Mouse (Mus musculus) neural tube, embryonic 10.5 days (tissue): ENCODE measurements around the gene Cdk1.

Source experiments
- DNase-seq: peaks from one replicate; pipeline ENCODE4 v3.0.0-alpha.2; 2017; ENCODE audit warnings: low spot score; ENCODE audit errors: extremely low spot score

The Cdk1 gene

DNA sequence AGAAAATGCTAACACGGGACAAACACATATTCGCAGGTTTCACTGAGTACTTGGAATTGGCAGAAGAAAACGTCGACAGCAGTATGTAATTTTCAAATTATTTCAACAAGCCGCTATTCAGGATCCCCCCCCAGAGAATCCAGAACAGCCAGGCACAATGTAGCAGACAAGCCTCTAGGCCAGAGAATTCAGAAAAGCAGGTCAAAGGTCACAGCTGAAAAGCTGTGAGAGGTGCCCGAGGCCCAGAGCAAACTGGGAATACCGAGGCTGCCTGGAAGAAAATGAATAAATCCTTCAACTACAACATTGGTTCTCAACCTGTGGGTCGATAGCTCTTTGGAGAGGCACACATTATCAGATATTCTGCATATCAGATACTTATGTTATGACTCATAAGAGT is 4.5 kb downstream of the Cdk1 start:
- DNase-seq = no peak

DNA sequence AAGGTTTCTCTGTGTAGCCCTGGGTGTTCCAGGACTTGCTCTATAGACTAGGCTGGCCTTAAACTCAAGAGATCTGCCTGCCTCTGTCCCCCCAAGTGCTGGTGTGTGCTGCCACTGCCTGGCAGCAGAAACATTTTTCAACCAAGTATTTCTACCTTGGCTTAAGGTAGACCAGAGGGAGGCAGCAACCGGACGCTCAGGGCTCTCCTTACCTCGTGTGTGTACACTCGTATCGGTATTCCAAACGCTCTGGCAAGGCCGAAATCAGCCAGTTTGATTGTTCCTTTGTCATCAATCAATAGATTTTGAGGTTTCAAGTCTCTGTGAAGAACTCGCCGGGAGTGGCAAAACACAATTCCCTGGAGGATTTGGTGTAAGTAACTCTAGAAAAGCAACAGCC is 10.4 kb downstream of the Cdk1 start:
- no peak for DNase-seq

DNA sequence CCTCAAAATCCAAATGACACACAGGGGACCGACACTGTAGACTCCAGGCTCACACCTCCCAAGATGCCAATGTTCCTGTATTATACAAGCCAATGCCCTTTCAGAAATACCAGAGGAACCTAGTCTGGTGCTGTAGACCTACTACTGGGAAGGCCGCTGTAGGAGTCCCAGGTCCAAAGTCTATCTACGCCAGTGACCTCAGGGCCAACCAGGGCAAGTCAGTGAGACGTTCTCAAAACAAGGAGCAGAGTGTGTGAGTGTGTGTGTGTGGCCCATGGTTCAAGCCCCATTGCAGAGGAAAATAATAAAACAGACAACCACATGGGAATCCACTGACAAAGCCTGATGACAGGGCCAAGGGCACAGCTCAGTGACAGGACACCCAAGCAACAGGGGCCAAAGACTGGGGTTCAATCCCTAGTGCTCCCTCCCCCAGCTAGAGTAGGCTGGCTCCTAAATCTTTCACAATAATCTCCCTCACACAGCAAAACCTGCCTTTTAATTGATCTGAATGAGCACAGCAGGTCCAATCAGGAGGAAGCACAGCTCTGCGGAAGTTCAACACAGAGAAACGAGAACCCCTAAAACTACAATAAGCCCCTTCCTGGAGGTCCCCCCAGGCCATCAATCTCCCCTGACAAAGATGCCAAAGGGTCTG is 11.0 kb downstream of the Cdk1 start:
- no peak for DNase-seq

DNA sequence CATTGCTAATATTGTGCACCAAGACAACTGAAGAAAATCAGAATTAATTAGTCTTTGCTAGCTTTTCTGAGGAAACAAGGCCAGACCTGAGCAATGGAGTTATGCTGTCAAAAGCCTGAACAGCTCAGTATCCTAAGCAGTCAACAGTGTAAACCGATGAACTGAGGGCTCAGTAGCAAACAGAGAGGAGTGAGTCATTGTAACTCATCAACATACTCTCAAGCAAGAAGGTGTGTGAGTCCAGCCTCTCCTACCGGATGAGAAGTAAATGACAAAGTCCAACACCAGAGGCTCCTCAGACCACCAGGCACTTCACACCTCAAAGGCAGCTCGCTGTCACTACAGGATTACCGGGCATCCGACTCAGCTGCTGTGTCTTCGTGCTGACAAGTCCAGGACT is 12.7 kb downstream of the Cdk1 start:
- DNase-seq = no peak

DNA sequence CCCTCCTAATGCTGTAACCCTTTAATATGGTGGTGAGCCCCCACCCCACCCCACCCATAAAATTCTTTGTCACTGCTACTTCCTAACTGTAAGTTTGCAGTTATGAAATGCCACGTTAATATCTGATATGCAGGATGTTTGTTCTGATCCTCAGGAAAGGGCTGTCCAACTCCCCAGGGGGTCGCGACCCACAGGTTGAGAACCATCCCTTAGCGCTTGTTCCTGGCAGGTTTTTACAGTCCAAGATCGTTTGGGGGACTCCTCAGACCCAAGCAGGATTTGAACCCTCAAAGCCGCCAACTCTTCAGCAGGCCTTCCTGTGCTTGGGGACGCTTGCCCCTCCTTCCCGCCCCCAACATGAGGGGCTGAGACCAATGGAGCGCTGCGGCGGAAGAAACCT is 16.5 kb downstream of the Cdk1 start:
- no peak for DNase-seq

DNA sequence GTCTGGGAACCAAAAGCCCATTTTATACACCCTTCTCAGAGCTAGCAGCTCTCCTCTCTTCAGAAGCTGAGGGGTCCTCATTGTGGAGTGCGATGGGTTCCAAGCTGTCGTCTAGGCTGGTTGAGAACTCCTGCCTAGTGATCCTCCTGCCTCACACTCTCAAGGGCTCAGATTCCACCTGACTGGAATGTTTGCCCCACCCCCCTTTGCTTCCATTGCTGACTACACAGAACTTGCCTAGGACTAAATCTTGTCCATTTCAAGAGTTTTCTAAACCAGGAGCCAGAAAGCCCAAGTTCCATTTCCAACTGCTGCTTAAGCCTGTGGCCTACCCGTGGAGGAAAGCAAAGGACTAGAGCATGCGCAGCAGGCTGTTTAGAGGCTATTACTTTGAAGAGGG is 17.1 kb downstream of the Cdk1 start:
- DNase-seq = no peak

DNA sequence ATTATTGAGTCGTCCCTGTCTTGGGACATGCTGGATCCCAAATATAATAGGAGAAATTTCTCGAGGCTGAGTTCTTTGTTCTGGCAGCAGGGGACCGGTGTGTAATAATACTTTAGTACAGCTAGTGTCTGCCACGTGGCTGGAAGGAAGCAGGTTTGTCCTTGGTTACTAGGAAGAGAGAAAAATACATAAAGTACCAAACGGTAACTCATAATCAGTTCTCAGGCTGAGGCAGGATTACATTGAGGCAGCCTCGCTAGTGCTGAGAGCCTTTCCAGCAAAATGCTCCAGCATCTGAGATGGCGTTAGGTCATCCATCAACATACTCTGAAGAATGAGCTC is 17.6 kb downstream of the Cdk1 start:
- no peak for DNase-seq

DNA sequence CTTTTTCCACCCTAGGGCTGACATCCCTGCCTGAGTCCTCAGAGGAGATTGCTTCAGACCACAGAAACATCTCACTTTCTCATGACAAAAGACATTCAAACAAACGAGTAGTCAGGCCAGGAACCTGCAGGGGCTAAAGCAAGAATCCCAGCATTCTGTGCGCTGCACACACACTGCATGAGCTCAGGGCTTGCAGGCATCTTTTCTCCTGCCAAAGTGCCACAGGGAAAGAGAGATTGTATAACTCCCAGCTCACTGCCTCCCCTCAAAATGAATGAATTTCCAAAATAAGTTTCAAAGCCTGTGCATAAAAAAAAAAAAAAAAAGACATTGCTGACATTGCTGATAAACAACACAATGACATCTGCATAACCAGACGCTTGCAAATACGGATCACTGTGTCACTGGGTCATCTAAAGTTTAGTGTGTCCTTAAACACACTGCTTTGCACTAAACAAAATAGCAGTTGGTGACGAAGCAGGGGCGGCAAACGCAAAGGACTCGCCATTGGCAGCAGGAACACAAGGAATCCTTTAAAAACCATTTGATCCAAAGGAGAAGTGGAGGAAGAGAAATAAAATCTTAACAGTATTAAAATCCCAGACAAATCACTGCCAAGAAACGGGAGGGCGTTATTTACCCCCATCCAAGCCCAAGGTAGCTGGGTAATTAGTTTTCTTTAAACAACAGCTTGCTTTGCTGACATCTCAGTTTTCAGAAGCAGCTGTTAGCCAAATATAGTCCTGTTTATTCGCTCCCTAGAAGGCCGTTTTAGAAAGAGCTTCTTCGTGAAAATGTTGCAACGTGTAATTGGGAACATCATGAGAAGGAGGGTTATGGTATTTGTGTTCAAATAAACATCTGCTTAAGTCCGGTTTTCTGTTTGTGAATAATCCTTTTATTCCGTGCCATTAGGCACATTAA is 18.2 kb downstream of the Cdk1 start:
- DNase-seq = no peak

DNA sequence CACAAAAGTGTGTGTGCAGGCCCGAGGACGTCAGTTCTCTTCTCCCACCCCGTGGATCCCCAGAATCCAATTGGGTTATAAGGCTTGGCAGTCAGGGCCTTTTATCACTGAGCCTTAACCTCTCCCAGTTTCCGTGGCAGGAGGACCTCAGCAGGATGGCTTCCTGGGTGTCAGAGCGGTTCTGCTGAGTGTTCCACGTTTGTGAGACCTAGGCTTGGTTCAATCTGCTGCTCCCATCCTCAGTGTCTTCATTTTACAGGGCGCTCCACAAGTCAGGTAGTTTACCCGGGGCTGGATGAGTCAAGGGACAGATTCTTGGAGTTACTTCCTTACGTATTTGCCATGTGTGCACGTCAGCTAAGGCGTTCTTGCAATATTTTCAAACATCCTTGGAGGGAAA is 19.5 kb downstream of the Cdk1 start:
- no peak for DNase-seq

DNA sequence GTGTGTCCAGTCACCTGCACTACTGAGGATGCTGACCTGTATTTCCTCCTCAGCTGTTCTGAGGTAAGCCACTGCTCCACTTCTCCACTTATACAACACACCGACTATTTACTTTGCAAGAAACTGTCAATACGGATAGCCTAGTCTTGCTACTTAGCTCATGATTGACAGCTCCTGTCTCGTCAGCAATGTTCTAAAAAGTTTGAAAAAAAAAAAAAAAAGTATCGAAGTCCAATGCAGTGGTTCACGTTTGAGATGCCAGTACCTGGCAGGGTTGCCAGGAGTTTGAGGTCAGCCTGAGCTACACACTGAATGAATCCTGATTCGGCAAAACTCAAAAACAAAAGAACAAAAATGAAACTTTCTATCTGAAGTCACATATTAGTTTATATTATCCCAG is 21.5 kb downstream of the Cdk1 start:
- no peak for DNase-seq

DNA sequence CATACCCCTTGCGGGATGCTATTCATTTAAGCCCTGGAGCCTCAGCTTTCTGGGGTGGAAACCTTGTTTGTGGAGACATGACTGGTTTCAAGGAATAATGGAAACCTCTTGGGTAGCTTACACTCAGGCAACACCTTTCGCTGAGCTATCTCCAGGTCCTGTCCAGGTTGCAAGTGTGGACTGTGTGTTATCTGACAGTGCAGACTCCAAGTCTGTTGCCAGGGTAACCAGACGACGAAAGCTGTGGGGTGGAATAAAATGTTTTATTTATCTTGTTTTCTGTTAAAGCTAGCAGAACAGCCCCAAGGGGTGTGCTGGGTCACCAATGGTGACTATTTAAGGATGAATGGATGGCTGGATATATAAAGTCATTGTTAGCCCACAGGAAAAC is 24.1 kb downstream of the Cdk1 start:
- no peak for DNase-seq

DNA sequence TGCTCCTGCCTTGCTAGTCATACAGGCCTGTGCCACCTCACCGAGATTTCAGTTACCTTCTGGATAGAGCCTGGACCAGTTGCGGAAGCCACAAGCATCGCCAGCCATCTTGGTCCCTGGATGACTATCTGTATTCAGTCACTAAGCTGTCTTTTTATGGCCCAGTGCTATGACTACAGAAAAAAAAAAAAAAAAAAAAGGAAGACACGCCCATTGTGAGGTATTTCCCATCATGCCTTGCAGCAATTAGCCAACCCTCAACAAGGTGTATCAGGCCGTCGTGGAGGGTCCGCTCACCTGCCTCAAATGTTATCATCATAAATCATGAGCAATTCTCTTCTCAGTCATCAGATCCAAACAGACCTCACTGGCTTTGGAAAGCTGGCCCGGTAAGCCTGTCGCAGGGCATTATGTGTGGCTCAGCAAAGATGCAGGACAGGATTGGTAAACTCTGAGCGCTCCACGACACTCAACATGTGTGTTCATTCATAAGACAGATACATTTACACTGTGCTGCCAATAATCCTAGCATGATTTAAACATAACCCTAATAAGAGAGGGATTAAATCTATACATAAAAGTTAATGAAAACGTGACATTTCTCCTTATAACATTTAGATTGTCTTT is 24.6 kb downstream of the Cdk1 start:
- no peak for DNase-seq

DNA sequence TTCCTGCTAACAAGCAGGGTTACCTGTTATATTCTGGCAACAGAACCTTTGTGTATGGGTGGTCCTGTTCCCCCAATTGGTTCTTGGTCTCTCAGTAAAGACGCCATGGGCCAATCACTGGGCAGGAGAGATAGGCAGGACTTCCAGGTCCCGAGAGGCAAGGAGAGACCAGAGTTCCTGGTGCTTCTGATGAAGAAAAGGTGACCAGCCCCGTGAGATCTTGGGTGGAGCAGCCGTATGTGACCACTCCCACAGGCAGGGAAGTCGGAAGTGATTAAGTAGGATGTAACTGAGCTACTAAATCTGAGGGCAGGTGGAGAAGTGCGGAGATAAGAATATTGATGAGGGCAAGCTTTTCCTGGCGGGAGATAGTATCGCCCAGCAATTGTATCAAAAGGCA is 25.4 kb downstream of the Cdk1 start:
- no peak for DNase-seq

DNA sequence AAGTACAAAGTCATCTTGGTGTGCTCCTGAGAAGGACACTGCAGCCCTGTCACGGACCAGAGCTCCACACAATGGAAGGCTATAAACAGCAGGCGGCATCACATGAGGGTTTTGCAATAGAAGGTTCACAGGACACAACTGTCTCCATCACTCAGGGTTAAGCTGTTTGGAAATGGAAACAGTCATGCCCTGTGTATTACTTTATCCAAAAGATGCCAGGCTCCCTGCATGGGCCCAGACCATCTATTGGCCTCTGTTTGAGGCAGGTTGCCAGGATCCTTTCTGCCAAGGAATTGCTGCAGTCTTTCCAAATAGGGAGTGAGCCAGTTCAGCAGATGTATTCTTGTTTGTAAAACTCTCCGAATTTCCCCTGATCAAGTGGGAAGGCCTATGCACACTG is 26.3 kb downstream of the Cdk1 start:
- DNase-seq = no peak

DNA sequence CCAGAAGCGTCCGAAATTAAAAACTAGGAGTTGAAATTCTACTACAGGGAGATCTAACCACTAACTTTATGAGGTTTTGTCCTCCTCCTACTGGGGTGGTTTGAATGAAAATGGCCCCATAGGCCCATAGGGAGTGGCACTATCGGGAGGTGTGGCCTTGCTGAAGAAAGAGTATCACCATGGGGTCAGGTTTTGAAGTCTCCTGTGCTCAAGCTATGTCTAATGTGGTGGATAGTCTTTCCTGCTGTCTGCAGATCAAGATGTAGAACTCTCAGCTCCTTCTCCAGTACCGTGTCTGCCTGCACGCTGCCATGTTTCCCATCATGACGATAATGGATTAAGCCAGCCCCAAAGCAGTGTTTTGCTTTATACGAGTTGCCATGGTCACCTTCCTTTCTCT is 27.9 kb downstream of the Cdk1 start:
- no peak for DNase-seq

DNA sequence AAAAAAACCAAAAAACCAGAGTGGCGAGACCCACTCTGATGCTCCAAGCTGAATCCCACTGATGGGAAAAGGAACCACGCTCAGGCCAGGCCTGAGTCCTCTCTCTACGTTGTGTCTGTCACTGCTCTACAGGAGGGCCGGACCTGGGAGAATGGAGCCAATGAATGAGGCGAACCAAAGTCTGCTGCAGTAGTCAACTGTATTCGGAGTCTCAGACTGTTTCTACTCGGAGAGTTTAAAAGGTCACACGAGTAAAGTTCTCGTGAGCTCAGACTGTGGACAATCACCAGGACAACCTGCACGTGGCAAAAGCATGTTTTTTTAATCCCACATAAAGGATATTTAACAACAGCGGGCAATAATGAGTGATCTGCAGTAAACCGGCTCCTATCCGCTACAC is 28.8 kb downstream of the Cdk1 start:
- DNase-seq = no peak

DNA sequence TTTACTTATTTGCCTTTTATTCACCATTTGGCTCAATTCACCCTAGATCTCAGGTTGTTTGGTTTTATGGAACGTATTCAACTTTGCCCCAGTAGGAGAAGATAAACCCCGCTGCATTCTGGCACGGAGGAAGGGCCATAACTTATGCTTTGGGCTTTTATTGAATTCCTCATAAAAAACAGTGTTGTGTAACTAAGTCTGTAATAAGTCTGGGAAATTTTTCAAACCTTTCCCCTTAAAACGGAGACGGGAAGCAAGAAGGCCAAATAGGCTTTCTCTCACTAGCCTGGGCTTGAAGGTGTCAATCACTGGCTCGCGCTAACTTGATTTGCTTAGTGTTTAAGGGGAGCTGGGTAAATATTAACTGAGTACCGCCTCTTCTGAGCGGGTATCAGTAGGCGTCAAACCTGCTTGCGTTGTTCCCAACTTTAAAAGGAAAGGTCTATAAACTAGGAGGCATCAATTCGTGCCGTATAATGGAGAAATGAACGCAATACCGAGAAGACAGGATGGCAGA is 31.2 kb downstream of the Cdk1 start:
- DNase-seq = no peak

DNA sequence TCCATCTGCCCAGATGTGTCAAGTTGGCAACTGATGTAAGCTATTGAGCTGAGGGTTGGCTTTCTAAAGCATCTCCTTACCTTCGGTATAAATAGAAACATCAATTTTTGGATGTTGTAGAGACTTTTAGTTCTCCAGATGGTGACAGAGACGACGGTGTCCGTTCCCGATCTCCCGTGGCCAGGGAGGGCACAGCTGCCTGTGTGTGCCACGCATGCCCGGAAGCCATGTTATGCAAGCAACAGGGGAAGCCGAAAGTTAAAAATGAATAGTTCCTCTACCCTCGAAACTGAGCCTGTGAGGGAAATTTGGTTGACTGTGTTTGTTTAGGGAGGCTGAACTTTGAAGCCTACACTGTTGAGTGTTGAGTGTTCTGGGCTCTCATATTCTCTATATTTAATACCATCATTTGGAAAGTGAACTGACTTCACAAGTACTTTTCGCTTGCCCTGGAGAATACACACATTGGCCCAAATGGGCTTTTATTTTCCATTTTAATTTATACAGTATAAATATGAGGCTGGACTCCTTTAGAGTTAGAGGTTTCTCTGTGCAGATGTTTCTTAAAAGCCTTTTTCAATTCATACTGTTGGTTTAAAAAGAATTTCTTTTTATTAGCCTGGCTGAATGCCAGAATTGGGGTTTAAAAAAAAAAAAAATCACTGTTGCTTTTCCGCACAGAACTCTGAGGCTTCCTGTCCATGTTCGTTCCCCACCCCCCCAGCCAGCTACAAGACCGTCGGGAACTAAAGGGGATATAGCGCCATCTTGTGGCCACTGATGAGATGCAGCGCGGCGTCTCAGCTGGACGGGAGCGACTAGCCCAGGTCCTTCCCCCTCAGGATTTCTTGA is 31.8 kb downstream of the Cdk1 start:
- peak; percentile 77 for DNase-seq

DNA sequence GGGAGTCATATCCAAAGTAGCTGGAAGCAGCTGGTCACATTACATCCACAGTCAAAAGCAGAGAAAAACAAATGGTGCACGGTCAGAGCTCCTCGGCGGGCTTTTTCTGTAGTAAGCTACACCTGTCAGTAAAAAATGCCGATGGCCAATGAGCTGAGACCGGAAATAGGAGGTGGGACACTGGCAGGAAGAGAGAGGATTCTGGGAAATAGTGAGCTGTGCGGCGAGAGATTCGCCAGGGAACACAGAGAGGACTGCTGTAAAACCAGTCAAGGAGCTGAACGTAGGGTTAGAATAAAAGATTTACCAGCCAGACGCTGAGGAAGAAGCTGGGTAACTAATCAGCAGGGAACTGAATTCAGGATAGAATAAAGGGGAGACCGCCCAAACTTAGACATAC is 34.2 kb downstream of the Cdk1 start:
- DNase-seq = no peak

DNA sequence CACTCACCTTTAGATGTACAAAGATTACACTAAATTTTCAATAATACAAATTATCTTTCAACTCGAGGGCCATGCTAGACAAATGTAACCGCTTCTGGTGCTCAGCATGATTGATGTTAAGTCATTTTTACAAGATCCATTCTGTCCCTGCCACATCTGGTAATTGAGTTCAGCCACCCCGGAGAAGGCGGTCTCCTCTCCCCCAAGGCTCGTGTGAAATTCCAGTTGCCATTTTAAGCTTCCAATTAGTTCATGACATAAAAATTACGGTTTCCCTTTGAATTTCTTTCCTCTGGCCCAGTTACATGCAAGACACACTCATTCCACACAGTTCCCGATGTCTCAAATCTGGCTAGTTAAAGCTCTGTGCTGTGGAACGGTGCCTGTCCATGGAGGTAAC is 38.8 kb downstream of the Cdk1 start:
- no peak for DNase-seq

DNA sequence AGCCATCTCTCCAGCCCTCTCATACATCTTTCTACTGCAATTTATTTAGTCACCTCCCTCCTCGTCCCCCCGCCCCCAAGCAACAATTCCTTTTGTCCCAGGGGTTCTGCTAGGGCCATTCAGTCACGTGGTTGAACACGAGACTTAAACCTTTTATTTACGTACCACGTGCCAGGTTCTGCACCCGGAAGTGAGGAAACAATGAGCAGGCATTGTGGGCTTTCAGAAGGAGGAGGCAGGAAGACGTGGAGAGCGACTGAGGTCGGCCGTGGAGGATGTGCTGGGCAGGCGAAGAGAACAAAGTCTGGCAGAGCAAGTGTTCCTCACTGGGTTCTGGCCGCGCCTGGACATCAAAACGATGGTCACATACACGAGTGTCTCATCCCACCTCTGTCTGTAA is 40.9 kb downstream of the Cdk1 start:
- DNase-seq = no peak

DNA sequence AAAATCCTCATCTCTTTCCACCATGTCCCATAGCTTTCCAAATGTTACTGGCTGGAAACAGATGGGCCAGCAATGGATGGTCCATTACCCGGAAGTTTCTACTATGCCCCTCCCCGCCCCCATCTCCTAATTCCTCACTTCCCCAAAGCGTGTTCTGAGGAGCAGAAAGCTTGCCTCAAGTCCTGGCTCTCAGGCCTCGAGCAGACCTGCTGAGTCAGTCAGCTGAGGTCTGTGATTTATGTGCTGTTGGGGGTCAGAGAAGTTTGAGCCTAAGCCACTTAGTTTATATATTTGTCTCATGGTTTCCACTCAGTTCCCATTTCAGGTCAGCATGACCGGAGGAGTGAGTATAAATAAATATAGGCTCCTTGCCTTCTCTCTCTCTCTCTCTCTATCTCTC is 43.6 kb downstream of the Cdk1 start:
- no peak for DNase-seq
